Mouse (Mus musculus): ENCODE data around the gene Ilk.
A peak's percentile ranks its signal among the peaks of the same experiment; 100 is the strongest.
"Not testable (repeated sequence)": the region's sequence is repeated elsewhere in the genome, so short reads cannot be mapped to it uniquely, and the experiment has no call there.

Ilk gene

GRCm38 (mm10) chr7:105743246-105743925, 7.0 kb downstream of the Ilk start:
- ATAC-seq (ENCODE audit: low TSS enrichment): not testable (repeated sequence)

DNA sequence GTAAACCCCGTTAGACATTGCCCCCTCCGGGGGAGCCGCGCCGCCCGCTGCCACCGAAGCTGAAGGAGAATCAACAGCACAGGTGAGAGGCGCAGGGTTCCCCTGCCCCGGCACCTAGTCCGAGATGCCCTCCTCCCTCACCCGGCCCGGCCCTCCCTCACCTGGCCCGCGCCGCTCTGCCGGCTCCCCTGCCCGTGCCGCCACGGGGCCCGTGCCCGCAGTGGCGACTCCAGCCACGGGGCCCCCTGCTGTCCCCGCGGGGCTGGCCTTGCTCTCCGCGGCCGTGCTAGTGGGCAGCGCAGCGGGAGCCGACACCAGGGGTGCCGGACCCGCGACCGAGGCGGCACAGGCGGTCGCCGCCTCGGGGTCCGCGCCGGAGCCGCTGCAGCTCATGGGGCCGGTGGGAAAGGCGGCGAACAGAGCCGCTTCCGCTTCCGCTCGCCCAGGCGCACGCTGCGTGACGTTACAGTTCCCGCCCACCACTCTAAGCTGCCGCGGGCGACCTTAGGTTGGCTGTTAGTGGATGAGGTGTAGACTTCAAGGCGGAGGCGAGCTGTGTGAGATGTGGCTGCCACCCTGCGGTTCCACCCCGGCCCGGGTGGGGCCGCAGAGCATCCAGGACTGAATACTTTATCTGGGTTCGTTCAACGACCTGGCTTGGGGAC, 7.7 kb downstream of the Ilk start, which contains the start of gene Taf10:
Gene Taf10 (minus strand): TSS at position 436 of the 665 bp plus-strand sequence.
- ATAC-seq (ENCODE audit: low TSS enrichment): peak; percentile 97

GRCm38 (mm10) chr7:105747776-105748175, 11.4 kb downstream of the Ilk start:
- ATAC-seq (ENCODE audit: low TSS enrichment): no peak

GRCm38 (mm10) chr7:105751491-105752433, 15.4 kb downstream of the Ilk start, which contains the start of gene Tpp1:
Gene Tpp1 (minus strand): TSS chr7:105752235.
- ATAC-seq (ENCODE audit: low TSS enrichment): peak; percentile 92

- ATAC-seq (ENCODE audit: low TSS enrichment): peak; percentile 21; the same call in 1 of the 2 replicates
These were observed 16.3 kb downstream of the Ilk start for GRCm38 (mm10) chr7:105752716-105753115.

GRCm38 (mm10) chr7:105753281-105753680, 16.9 kb downstream of the Ilk start:
- no peak for ATAC-seq (ENCODE audit: low TSS enrichment)

- peak; percentile 44; the same call in 1 of the 2 replicates for ATAC-seq (ENCODE audit: low TSS enrichment)
These were observed 25.6 kb downstream of the Ilk start for GRCm38 (mm10) chr7:105761813-105762484.

DNA sequence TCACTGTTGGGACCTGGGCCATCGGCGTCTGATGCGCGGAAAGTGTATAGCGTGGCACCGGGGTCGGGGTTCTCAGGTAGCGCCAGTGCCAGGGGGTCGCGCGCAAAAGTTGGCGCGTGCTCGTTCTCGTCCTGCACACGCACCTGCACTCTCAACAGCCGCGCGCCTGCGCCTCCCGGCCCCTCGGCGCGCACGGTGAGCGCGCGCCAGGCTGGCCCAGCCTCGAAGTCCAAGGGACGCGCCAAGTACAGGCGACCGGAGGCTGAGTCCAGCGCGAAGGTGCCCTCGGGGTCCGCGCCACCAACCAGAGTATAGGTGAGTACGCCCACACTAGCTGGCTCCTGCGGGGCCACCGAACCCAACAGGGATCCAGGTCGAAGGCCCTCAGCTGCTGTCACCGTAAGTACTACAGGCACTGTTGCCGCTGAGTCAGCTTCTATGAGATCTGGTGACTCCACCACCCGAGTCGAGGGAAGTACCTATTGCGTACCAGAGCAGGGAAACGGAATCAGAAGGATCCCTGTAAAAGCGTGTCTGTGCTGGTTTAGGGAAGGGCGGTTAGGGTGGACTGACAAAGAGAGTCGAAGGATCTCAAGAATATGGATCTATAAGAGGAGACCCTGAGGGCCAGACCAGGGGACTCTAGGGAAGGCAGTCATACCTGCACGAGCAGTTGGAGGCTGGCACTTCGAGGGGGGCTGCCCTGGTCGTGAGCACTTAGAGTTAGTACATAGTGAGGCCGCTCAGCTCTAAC, 26.3 kb downstream of the Ilk start:
- peak; percentile 48; the same call in 1 of the 2 replicates for ATAC-seq (ENCODE audit: low TSS enrichment)

DNA sequence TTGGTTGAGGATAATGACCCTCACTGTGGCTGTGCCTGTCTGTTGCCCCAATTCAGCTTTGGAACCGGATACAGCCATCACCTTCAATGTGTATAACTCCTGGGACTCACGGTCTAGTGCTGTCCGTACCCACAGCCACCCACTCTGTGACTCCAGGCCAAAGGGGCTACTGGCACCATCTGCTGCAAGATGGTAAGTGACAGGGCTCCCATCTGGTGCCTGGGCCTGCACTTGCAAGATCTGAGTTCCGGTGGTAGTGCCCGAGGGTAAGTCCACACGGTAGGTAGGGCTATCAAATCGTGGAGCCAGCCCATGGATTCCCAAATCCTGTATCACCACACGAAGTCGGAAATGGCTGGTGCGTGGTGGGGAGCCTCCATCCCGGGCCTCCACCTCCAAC, 27.9 kb downstream of the Ilk start:
- ATAC-seq (ENCODE audit: low TSS enrichment): no peak

DNA sequence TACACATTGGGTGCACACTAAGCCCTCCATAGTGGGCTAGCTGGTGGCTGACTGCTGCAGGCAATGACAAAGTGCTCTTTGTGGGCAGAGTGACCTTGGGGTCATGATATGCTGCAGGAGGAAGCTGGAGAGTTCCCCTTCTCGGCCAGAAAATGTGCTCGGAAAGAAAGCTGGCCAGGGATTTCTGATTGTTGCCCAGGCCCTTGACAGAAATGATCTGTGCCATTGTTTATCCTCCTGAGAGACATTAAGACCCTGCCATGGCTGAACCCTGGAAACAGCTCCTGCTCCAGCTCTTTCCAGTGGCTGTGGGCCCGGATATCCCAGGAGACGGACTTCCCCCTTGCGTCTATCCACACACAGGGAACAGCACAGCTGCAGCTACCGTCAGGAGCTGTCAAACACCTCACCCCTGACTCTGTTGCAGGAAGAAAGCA, 31.4 kb downstream of the Ilk start:
- no peak for ATAC-seq (ENCODE audit: low TSS enrichment)

GRCm38 (mm10) chr7:105769959-105770358, 33.6 kb downstream of the Ilk start:
- ATAC-seq (ENCODE audit: low TSS enrichment): no peak

DNA sequence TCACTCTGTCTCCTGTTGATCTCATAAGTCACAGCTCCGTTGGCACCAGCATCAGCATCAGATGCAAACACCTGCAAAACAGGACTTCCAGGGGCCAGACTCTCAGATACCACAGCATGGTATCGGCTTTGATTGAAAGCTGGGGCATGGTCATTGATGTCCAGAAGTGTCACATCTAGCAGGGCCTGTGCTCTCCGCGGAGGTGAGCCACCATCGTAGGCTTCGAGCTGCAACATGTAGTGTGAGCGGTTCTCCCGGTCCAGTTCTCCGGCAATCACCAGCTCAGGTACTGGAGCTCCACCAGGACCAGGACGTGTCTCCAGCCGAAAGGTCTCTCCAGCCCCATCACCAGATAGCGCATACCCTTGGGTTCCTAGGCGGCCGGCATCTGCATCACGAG, 35.9 kb downstream of the Ilk start:
- no peak for ATAC-seq (ENCODE audit: low TSS enrichment)

DNA sequence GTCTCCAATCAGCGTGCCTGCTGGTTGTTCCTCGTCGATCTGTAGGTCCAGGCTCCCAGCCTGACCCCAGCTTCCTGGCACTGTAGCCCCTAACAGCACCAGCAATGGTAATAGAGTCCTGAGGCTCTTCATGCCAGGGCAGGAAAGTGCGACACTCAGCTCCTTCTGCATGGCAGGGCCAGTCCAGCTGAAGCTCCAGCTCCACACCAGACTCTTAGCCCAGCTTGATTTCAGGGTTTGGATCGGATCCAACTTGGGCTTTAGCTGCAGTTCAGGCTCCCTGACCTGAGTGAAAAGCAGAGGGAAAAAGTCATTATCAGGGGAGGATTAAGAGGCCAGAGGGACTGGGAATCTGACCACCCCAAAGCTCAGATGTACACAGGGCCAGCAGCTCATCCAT, 36.6 kb downstream of the Ilk start:
- ATAC-seq (ENCODE audit: low TSS enrichment): no peak

DNA sequence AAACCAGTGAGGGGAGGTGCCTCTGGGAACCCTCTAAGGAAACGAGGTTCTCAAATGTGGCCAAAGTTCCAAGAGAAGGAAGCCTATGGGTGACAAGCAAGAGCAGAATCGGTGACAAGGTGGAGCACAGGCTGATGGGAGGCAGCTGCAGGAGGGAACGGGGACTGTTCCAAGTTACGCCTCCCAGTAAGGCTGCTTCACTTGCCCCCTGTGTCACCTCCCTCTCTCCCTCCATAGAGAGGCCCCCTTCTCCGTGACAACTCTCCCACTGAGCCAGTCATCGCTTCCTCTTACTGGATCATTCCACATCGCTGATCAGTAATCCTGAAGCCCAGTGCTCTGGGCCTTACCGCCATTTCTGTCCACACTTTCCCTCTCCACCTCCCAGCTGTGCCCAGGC, 38.3 kb downstream of the Ilk start:
- ATAC-seq (ENCODE audit: low TSS enrichment): no peak

- ATAC-seq (ENCODE audit: low TSS enrichment): no peak
These were observed 39.6 kb downstream of the Ilk start for GRCm38 (mm10) chr7:105776026-105776425.

GRCm38 (mm10) chr7:105777316-105777715, 40.9 kb downstream of the Ilk start:
- ATAC-seq (ENCODE audit: low TSS enrichment): no peak

DNA sequence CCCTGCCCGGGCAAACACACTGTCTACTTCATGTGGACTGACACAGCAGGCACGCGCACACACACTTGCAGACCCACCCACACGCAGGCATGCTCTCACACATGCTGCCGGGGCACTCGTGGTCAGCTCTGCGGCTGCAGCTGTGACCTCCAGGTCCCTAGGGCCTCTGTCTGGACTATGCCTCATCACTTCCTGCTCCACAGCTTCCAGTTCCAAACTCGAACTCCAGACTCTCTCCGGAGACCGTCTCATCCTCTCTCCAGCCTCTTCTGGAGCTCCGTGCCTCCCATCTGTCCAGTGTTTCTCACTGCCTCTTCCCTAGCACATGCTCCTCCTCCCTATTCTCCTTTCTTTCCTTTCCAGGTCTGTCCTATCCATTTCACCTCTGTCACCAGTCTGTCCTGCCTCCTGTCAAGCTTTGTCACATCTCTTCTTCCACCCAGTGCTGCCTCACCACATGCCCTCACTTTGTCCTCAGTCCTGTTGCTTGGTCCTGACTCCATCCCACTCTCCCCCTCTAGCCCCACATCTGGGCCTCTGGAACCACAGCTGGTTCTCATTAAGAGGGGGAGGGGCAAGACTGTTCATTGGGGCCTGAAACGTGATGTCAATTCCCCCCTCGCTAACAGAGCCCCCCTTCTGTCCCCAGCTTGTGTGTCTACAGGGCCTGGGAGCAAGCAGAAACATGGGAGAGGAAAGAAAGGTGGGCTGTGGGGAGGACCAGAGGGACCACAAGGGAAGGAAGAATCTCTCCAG, 41.6 kb downstream of the Ilk start:
- ATAC-seq (ENCODE audit: low TSS enrichment): peak; percentile 48; the same call in 1 of the 2 replicates

DNA sequence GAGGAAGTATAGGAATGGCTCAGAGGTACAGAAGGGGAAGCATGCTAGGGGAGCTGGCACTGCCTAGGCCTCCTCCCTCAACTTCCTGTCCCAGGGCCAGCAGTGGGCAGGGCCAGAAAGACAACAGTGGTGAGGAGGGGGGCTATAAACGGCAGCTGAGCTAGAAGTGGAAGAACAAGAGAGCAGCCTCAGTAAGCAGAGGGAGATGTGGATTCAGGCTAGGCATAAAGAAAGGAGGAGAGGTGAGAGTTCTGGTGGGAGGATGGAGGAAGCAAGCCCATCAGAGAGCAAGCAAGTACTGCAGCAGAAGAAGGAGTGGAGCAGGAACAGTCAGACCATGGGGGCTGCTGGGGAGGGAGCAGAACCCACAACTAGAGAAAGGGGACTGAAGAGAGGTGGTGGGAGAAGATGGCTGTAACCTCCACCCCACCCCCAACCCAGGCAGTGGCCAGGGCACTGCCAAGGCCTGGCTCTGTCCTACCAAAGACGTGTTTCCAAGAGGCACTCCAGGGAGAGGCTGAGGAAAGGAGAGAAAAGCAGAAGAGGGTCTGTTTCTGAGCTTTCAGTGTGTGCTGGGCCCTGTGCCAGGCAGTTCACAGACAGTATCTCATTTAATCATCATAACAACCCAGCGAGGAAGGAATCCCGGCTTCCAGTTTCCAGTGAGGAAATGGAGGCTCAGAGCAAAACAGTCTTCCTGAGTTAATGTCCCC, 42.3 kb downstream of the Ilk start:
- peak; percentile 63 for ATAC-seq (ENCODE audit: low TSS enrichment)

- no peak for ATAC-seq (ENCODE audit: low TSS enrichment)
These were observed 47.5 kb downstream of the Ilk start for GRCm38 (mm10) chr7:105783861-105784260.
